Mouse (Mus musculus) limb, embryonic 11.5 days (tissue): ENCODE measurements at regions not wholly inside any gene's neighbourhood (a gene's known extent, or its start where the extent isn't known, plus 50 kb on each side); places are given as distances from the start of the nearest gene placed in this dataset.

ENCODE experiments used
- ATAC-seq: fragments of 200-750 bp; cut with Nextera tagmentation; 2 replicates; pipeline ENCODE4 v1.8.0; 2017; ENCODE audit warnings: low read depth; ENCODE audit not compliant: insufficient number of reproducible peaks, low FRiP score, low TSS enrichment
- DNase-seq: peaks from one replicate; pipeline ENCODE4 v3.0.0-alpha.2; 2015; ENCODE audit warnings: low spot score
- H3K27ac ChIP-seq: fragments of 300-500 bp; sonication (generic); replicated peaks from 2 replicates; pipeline ENCODE4 v1.5.1; 2014; ENCODE audit warnings: low read depth, mild to moderate bottlenecking, low read length
- H3K27me3 ChIP-seq: fragments of 300-500 bp; sonication (generic); 2 replicates; pipeline ENCODE4 v1.6.1; 2014; ENCODE audit warnings: mild to moderate bottlenecking, low read length, mixed read lengths; ENCODE audit not compliant: control insufficient read depth, insufficient read depth
- H3K36me3 ChIP-seq: fragments of 300-500 bp; sonication (generic); 2 replicates; pipeline ENCODE4 v1.6.1; 2014; ENCODE audit warnings: mild to moderate bottlenecking, low read length, moderate library complexity, mixed read lengths; ENCODE audit not compliant: control insufficient read depth, insufficient read depth
- H3K4me1 ChIP-seq: fragments of 300-500 bp; sonication (generic); 2 replicates; pipeline ENCODE4 v1.6.1; 2014; ENCODE audit warnings: low read length, mixed read lengths; ENCODE audit not compliant: control insufficient read depth, insufficient read depth
- H3K4me2 ChIP-seq: fragments of 300-500 bp; sonication (generic); 2 replicates; pipeline ENCODE4 v1.6.1; 2014; ENCODE audit warnings: low read depth, mild to moderate bottlenecking, moderate library complexity; ENCODE audit not compliant: severe bottlenecking
- H3K4me3 ChIP-seq: fragments of 300-500 bp; sonication (generic); 2 replicates; pipeline ENCODE4 v1.5.1; 2014; ENCODE audit warnings: low read depth, low read length
- H3K9ac ChIP-seq: fragments of 300-500 bp; sonication (generic); 2 replicates; pipeline ENCODE4 v1.6.1; 2014; ENCODE audit warnings: mild to moderate bottlenecking, low read length
- H3K9me3 ChIP-seq: fragments of 300-500 bp; sonication (generic); 2 replicates; pipeline ENCODE4 v1.6.1; 2016; ENCODE audit warnings: low read length; ENCODE audit not compliant: control insufficient read depth
- WGBS: fragments of 180-500 bp; shearing (Covaris S2); extraction: QIAGEN DNeasy Blood & Tissue Kit; methylation state at CpG from one replicate; pipeline ENCODE4 v1.1.7; 2014; 5-methylcytosine and 5-hydroxymethylcytosine counted together

DNA sequence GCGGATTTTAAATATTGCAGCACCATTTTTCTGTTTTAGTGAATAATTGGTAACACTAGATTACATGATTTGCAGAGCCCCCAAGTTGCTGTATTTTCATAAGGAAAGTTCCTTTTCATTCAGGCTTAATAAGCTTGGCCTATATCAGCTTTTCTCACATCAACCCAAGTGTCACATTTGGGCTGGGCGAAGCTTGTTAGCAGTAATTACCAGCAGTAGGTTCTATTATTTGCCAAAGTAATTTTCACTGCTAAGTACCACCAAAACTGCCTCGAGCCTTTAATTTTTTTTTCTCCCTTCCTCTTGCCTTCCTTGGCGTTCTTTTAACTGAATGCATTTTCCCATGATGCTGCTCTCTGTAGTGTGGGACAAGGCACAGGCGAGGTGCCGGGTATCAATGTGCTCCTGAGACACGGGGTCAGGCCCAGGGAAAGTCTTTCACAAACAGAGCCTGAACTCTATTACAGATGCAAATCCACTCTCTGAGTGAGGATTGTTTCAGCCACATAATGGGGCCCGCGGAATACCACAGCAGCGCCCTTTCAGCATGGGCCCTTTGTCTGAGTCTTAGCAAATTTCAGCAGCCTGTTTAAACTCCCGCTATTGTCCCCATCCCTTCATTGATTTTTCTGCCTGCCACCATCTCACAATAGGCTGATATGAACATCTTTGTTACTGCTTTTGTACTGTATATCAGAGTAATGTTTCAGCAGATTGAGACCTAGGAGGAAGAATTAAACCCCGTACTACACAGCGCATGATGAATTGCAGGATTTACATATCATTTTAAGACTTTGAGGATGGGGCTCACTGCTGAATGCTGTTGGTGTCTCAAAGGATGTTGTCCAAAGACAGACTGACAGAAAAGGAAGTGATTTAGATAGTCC is 205.1 kb upstream of the Epha3 start:
- no peaks in the 10 kb centered on the region for H3K36me3 ChIP-seq
- no peak overlapping the region for H3K27ac ChIP-seq
- H3K27me3 ChIP-seq, result no peaks in the 10 kb centered on the region
- H3K4me3 ChIP-seq, result no peak overlapping the region
- H3K4me2 ChIP-seq, result no peak overlapping the region
- WGBS, result 50% methylated on average over 13 of the region's 13 CpGs
- H3K4me1 ChIP-seq, result no peaks in the 10 kb centered on the region
- no peaks in the 10 kb centered on the region for H3K9me3 ChIP-seq
- no peak for ATAC-seq
- H3K9ac ChIP-seq, result no peak overlapping the region
- no peak for DNase-seq

DNA sequence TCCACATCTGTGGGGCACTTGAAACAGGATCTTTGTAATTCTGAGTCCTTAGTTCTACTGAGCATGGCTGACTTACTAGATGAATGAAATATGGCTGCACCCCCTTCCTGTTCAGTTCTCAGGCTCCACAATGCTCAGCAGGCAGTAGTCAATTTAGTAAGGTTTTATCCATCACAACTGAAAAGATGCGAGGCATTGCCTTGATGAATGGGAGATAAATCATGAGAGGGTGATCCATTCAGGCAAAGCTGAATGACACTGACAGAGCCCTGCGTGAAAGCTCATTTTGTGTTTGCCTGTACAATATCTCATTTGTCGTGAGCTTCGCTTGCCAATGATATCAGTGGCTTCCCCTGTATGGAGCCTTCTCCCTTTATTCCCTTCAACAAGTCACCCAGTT is 198.6 kb upstream of the Epha3 start:
- H3K9ac ChIP-seq, result no peak overlapping the region
- DNase-seq (no peak), ATAC-seq (no peak)
- H3K27me3 ChIP-seq, result no peaks in the 10 kb centered on the region
- H3K9me3 ChIP-seq, result no peaks in the 10 kb centered on the region
- no peak overlapping the region for H3K4me2 ChIP-seq
- no peak overlapping the region for H3K4me3 ChIP-seq
- 87% methylated on average over 4 of the region's 4 CpGs for WGBS
- no peak overlapping the region for H3K27ac ChIP-seq
- H3K4me1 ChIP-seq, result no peaks in the 10 kb centered on the region
- no peaks in the 10 kb centered on the region for H3K36me3 ChIP-seq

DNA sequence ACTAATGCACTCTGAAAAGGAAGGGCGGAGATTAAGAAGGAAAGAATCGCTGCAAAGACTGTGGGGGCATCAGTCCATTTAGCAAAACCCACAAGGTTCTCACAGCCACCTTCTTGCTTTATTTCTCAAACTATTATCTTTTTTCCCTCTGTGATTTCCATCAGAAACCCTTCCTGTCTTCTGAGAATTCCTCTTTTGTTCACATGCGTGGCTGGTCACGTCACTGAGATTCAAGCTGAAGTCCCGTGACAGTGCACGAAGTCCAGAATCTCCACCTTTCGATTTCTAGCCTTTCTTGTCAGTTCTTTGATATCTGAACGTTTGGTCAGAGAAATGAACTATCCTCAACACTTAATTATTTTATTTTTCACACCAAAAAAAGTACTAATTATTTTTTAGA is 194.7 kb upstream of the Epha3 start:
- H3K4me3 ChIP-seq, result no peak overlapping the region
- H3K27me3 ChIP-seq, result no peaks in the 10 kb centered on the region
- H3K4me1 ChIP-seq, result no peaks in the 10 kb centered on the region
- H3K4me2 ChIP-seq, result no peak overlapping the region
- H3K9me3 ChIP-seq, result no peaks in the 10 kb centered on the region
- no peaks in the 10 kb centered on the region for H3K36me3 ChIP-seq
- 84% methylated on average over 8 of the region's 8 CpGs for WGBS
- DNase-seq (no peak), ATAC-seq (no peak)
- no peak overlapping the region for H3K9ac ChIP-seq
- no peak overlapping the region for H3K27ac ChIP-seq

DNA sequence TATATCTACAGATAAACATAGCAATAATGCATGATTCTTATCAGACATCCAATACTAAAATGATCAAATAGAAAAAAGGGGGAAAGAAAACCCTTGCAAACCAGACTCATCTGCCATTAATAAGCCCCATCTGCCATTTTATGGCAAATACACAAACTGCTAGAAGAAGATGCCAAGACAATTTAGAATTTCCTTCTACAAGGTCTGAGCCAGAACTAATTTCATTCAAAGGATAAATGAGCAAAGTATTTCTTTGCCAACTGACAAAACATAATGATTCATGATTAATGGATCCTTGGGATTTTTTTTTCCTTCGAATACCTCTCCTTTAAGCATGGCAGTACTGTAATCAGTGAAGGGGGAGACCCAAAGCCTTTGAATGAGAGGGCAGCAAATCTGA is 190.4 kb upstream of the Epha3 start:
- 84% methylated on average over 1 of the region's 1 CpGs for WGBS
- Histone ChIP-seq H3K4me2 (no peak overlapping the region), H3K4me1 (no peaks in the 10 kb centered on the region), H3K36me3 (no peaks in the 10 kb centered on the region), H3K27me3 (no peaks in the 10 kb centered on the region), H3K9ac (no peak overlapping the region), H3K4me3 (no peak overlapping the region), H3K9me3 (no peaks in the 10 kb centered on the region), H3K27ac (no peak overlapping the region)
- DNase-seq (no peak), ATAC-seq (no peak)

DNA sequence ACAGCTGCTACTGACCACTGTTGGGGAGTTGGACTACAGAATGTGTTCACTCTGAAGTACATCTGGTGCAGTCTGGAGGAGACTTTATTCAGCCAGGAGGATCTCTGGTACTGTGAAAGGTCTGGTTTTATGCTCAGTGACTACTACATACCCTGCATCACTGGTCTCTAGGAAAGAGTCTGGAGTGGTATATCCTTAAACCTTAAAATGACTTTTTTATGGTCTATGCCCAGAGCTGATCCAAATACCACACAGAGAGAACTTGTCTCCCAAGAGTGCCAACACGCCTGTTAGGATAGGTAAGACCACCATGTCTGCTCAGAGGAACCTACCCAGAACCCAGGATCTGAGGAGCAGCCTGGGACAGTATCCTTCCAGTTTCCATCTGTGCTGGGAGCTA is 184.1 kb upstream of the Epha3 start:
- Histone ChIP-seq H3K27me3 (no peaks in the 10 kb centered on the region), H3K27ac (no peak overlapping the region), H3K4me1 (no peaks in the 10 kb centered on the region), H3K9me3 (no peaks in the 10 kb centered on the region), H3K36me3 (no peaks in the 10 kb centered on the region), H3K9ac (no peak overlapping the region), H3K4me3 (no peak overlapping the region), H3K4me2 (no peak overlapping the region)
- DNase-seq, result no peak
- WGBS, result 83% methylated on average over 1 of the region's 1 CpGs
- no peak for ATAC-seq

DNA sequence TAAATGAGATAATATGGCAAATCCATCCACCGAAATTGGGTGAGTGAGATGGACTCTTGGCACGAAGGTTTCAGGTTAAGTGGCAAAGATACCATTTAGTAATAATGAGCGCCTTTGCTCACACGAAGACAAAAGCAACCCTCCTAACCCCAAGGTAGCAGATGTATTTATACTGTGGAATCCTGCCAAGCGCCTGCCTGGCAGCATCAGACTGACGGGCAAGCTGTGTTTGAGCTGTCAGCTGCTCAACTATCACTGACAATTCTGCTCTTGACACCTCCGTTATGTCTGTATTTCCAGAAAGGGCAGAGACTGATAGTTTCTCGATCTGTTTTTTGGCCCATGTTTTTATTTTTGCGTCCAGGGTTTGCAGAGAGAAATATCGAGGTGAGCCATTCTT is 169.1 kb upstream of the Epha3 start:
- Histone ChIP-seq H3K36me3 (no peaks in the 10 kb centered on the region), H3K9ac (no peak overlapping the region), H3K4me1 (no peaks in the 10 kb centered on the region), H3K27ac (no peak overlapping the region), H3K4me3 (no peak overlapping the region), H3K9me3 (no peaks in the 10 kb centered on the region), H3K27me3 (no peaks in the 10 kb centered on the region), H3K4me2 (no peak overlapping the region)
- DNase-seq (no peak), ATAC-seq (no peak)
- WGBS, result 90% methylated on average over 10 of the region's 10 CpGs

DNA sequence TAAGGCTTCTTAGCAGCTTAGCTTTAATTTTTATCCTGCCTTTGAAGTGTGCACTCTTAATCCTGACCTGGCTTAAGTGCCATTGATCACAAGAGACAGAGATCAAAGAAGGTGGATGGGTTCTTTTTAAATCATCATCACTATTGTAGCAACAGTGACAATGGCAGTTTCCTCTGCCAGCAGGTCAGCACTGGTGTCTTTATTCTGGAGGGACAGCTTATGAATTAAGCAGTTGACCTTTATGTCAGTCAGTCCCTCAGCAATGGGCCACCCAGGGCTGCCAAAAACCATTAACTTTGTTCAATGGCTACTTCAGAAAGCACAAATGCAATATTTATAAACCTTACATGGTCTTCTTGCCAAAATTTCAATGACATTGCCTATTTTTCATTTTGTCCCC is 160.0 kb upstream of the Epha3 start:
- no peak overlapping the region for H3K4me3 ChIP-seq
- ATAC-seq, result no peak
- no peak overlapping the region for H3K4me2 ChIP-seq
- H3K9me3 ChIP-seq, result no peaks in the 10 kb centered on the region
- DNase-seq, result no peak
- no peaks in the 10 kb centered on the region for H3K4me1 ChIP-seq
- H3K27me3 ChIP-seq, result no peaks in the 10 kb centered on the region
- no peak overlapping the region for H3K27ac ChIP-seq
- no peaks in the 10 kb centered on the region for H3K36me3 ChIP-seq
- H3K9ac ChIP-seq, result no peak overlapping the region

DNA sequence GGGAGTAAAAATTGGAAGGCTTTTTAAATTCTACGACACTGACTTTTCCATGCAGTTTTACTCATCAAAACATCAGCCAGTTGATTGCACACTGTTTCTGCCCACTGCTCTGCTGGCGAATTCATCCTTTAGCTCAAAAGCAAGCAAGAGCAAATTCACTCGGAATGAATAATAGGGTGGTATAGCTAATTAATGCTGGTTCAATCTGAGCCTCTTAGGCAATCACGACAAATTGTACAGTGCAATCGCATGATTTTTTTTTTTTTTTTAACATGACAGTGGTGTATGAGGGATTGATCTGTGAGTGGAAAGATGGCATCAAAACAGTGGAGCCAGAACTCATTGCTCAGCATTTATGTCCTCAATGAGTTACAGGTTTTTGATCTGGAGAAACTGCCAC is 136.9 kb upstream of the Epha3 start:
- WGBS, result 90% methylated on average over 5 of the region's 5 CpGs
- DNase-seq, result no peak
- no peak for ATAC-seq
- H3K27ac ChIP-seq, result no peak overlapping the region
- H3K9me3 ChIP-seq, result no peaks in the 10 kb centered on the region
- no peaks in the 10 kb centered on the region for H3K4me1 ChIP-seq
- H3K27me3 ChIP-seq, result no peaks in the 10 kb centered on the region
- H3K4me2 ChIP-seq, result no peak overlapping the region
- no peak overlapping the region for H3K9ac ChIP-seq
- H3K36me3 ChIP-seq, result no peaks in the 10 kb centered on the region
- no peak overlapping the region for H3K4me3 ChIP-seq

DNA sequence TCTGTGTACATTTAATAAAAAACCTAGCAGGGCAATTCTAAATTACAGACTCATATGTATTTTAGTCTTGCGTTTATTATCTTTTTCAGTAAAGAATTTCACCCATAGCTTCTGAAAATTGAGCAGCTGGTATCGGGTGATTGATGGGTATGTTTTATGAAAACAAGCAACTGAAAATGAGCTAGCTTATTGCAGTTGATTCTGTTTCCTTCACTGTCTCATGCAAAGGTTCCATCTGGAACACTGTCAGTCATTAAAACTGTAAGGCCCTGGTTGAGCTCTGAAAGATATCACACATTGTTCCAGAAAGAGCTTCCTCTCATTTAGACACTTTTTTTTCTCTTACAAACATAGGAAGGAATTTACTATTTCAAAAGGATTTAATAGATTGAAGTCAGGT is 103.4 kb upstream of the Epha3 start:
- no peak for DNase-seq
- Histone ChIP-seq H3K9ac (no peak overlapping the region), H3K9me3 (no peaks in the 10 kb centered on the region), H3K27me3 (no peaks in the 10 kb centered on the region), H3K27ac (no peak overlapping the region), H3K4me1 (no peaks in the 10 kb centered on the region), H3K4me2 (no peak overlapping the region), H3K36me3 (no peaks in the 10 kb centered on the region), H3K4me3 (no peak overlapping the region)
- 92% methylated on average over 2 of the region's 2 CpGs for WGBS
- no peak for ATAC-seq
